Mouse (Mus musculus) midbrain, embryonic 12.5 days (tissue): Measurements from ENCODE around the gene Gnas. TPM values are rescaled to one million over a fixed set of nuclear protein-coding genes. Genes with fewer than 3 reads are reported as not detected.
A peak's percentile ranks its signal among the peaks of the same experiment; 100 is the strongest.

Experiments
- ATAC-seq: fragments of 200-750 bp; cut with Nextera tagmentation; 2 replicates; pipeline ENCODE4 v1.8.0; 2017; ENCODE audit warnings: low read depth, moderate TSS enrichment, moderate library complexity; ENCODE audit not compliant: low FRiP score
- H3K27ac ChIP-seq: fragments of 300-500 bp; sonication (generic); replicated peaks from 2 replicates; pipeline ENCODE4 v1.5.1; 2016; ENCODE audit warnings: mild to moderate bottlenecking
- H3K27me3 ChIP-seq: fragments of 300-500 bp; sonication (generic); 2 replicates; pipeline ENCODE4 v1.6.1; 2016; ENCODE audit warnings: mild to moderate bottlenecking
- H3K36me3 ChIP-seq: fragments of 300-500 bp; sonication (generic); 2 replicates; pipeline ENCODE4 v1.6.1; 2016
- H3K4me1 ChIP-seq: fragments of 300-500 bp; sonication (generic); 2 replicates; pipeline ENCODE4 v1.6.1; 2016
- H3K4me2 ChIP-seq: fragments of 300-500 bp; sonication (generic); replicated peaks from 2 replicates; pipeline ENCODE4 v1.6.1; 2016; ENCODE audit warnings: mild to moderate bottlenecking, moderate library complexity
- H3K4me3 ChIP-seq: fragments of 300-500 bp; sonication (generic); 2 replicates; pipeline ENCODE4 v1.5.1; 2016; ENCODE audit warnings: mild to moderate bottlenecking
- H3K9ac ChIP-seq: fragments of 300-500 bp; sonication (generic); replicated peaks from 2 replicates; pipeline ENCODE4 v1.6.1; 2016; ENCODE audit warnings: mild to moderate bottlenecking, moderate library complexity
- H3K9me3 ChIP-seq: fragments of 300-500 bp; sonication (generic); 2 replicates; pipeline ENCODE4 v1.6.1; 2016; ENCODE audit warnings: mild to moderate bottlenecking
- WGBS: fragments of 180-500 bp; shearing (Covaris S2); methylation state at CpG from one replicate; pipeline ENCODE4 v1.1.7; 2016; 5-methylcytosine and 5-hydroxymethylcytosine counted together
- polyA plus RNA-seq: library from polyadenylated mRNA; unstranded; fragments of >200 nt; fragmentation: Nextera tagmentation; extraction: Ambion mirVana; gene quantifications from 2 replicates; pipeline ENCODE4 v1.2.1, GENCODE M21; 2016

Gene Gnas
- polyA plus RNA-seq, 1 experiment from 2014 or later = 1,415 TPM

DNA sequence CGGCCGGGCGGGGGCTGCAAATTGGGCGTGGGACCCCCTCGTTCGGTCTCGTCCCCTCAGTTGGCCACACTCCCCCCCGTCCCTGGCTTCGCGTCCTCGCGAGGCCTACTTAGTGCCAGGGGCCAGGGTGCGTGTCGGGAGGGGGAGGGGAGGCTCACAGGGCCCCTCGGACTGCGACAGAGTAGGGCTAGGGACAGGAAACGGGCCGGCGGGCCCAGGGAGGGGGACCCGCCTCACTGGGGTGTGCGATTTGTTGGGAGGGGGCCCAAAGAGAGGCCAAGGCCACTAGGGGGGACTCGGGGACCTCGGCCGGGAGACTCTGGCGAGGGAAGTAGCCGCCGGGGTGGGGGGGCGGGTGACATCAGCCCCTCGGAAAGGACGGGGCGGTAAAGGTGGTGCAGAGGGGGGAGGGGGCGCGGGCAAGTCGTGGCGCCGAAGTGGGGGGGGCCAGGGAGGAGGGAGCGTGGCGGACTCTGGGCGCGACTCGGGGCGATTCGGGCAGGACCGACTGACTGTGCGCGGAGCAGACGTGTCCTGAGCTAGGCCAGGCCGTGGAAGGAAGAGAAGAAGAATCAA is 46.6 kb downstream of the Gnas start:
- Histone ChIP-seq H3K27me3 (peaks cover 13% of the 10 kb centered on the region; the same call in 1 of the 2 replicates), H3K4me1 (peaks cover 55% of the 10 kb centered on the region), H3K36me3 (no peaks in the 10 kb centered on the region), H3K9ac (peak overlapping the region; percentile 99), H3K4me2 (peak overlapping the region; percentile 68), H3K9me3 (no peaks in the 10 kb centered on the region), H3K4me3 (peak overlapping the region; percentile 95), H3K27ac (peak overlapping the region; percentile 99)
- ATAC-seq = peak; percentile 69
- 1% methylated on average over 33 of the region's 48 CpGs for WGBS

DNA sequence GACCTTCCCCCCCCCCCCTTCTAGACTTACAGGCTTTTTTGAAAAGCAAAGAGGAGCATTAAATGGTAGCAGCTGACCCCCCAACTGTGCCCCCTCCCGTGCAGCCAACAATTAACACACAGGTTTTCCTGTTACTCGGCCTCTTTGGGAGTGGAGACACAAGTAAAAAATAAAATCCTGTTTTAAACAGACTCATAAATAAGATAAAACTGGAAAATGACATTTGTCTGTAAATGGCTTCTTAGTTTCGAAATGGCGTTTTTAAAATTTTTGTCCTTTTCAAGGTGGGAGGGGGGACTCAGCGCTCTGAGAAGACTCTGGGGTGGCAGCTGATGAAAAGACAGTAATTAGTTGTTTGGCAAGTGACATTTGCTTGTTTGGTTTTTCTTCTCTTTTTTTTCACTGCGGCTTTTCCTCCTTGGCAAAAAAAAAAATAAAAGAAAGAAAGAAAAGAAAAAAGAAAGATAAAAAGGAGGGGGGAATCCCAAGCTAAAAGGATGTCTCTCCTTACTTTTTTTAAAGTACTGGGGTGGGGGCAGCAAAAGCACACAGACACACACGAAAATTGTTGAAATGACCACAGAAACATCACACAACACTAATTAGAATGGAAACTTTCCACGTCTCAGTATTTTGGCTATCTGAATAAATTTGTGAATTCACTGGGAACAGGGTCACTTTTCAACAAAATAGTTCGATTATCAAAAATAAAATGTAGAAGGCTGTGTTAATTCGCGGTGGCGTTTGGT is 47.3 kb downstream of the Gnas start:
- no peaks in the 10 kb centered on the region for H3K36me3 ChIP-seq
- 18% methylated on average over 12 of the region's 12 CpGs for WGBS
- ATAC-seq = no peak
- peaks cover 12% of the 10 kb centered on the region; the same call in 1 of the 2 replicates for H3K27me3 ChIP-seq
- H3K4me3 ChIP-seq = peak overlapping the region; percentile 95
- H3K9ac ChIP-seq = peak overlapping the region; percentile 99
- peak overlapping the region; percentile 99; the same call in 1 of the 2 replicates for H3K27ac ChIP-seq
- H3K4me1 ChIP-seq = peaks cover 61% of the 10 kb centered on the region
- H3K9me3 ChIP-seq = no peaks in the 10 kb centered on the region
- peak overlapping the region; percentile 68 for H3K4me2 ChIP-seq

DNA sequence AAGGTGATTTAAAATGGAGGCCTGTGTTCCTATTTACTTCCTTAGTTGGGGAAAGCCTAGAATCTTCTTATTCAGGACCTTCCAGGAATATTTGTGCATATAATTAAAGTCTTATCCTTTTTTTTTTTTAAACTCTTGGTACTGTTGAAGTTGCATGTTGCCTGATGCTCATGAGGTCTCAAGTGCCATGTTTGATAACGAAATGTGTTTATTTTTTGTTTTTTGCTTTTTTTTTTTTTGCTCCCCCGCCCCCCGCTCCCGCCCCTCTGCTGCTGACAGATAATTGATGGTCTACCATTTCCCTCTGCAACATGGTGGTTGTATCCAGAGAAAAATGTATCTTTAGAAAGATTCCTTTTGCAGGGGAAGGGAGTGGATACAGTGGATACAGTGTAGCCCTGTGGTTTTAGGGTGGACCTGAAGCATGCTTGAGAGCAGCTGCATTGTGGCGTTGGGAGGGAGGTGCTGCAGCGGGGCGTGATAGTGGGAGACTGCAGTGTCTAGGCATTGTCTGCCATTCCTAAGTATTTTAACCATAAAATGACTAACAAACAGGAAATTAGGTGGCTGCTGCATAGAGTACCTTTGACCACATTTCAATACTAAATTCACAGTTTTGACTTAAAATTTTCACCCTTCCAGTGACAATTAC is 49.2 kb downstream of the Gnas start:
- 62% methylated on average over 7 of the region's 7 CpGs for WGBS
- Histone ChIP-seq H3K4me1 (peaks cover 61% of the 10 kb centered on the region), H3K9me3 (no peaks in the 10 kb centered on the region), H3K4me2 (peak overlapping the region; percentile 21; the same call in 1 of the 2 replicates), H3K36me3 (no peaks in the 10 kb centered on the region), H3K4me3 (no peak overlapping the region), H3K27ac (no peak overlapping the region), H3K9ac (0 out of 2 replicates have a peak overlapping the region, but pooled peaks have one; percentile 24), H3K27me3 (peaks cover 5% of the 10 kb centered on the region; the same call in 1 of the 2 replicates)
- no peak for ATAC-seq

DNA sequence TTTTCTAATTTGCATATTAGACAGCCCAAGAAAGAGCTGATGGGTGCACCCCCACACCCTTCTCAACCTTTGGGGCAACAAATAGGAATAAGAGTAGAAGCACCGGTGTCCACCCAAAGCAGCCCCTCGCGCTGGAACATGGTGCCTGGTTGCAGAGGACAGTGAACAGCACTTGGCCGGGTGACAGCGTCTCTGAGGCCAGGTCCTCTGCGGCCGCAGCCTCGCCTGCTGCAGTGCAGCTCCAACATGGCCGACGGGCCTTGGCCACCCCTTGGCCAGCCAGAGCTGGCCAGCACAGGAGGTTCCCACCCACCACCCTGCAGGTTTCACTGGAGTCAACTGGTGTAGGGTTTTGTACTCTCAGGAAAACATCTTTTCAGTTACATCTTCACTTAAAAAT is 50.3 kb downstream of the Gnas start:
- H3K27me3 ChIP-seq = no peaks in the 10 kb centered on the region
- WGBS = 85% methylated on average over 10 of the region's 10 CpGs
- H3K9me3 ChIP-seq = no peaks in the 10 kb centered on the region
- H3K27ac ChIP-seq = no peak overlapping the region
- H3K4me2 ChIP-seq = no peak overlapping the region
- no peak for ATAC-seq
- peaks cover 51% of the 10 kb centered on the region for H3K4me1 ChIP-seq
- H3K4me3 ChIP-seq = no peak overlapping the region
- no peaks in the 10 kb centered on the region for H3K36me3 ChIP-seq
- H3K9ac ChIP-seq = no peak overlapping the region

DNA sequence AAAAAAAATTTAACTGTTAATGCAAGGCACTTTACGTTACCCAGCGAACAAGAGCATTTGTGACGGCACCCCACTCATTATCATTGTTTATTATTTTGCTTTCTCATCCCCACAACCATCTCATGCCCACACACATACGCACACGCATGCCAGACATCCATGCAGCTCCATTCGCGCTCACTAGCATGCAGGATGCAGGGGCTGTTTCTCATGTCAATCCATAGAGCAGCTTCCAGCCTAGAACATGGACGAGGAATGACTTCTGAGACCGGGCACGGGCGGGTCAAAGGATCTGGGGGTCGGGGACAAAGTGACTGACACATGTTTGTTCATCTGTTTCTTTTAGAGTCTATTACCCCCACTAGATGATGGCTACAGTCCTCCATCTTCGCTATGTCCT is 53.2 kb downstream of the Gnas start:
- Histone ChIP-seq H3K9me3 (no peaks in the 10 kb centered on the region), H3K4me2 (no peak overlapping the region), H3K4me1 (peaks cover 50% of the 10 kb centered on the region), H3K27me3 (no peaks in the 10 kb centered on the region), H3K4me3 (no peak overlapping the region), H3K9ac (no peak overlapping the region), H3K27ac (no peak overlapping the region), H3K36me3 (peaks cover 6% of the 10 kb centered on the region; the same call in 1 of the 2 replicates)
- ATAC-seq = no peak
- 88% methylated on average over 13 of the region's 13 CpGs for WGBS

DNA sequence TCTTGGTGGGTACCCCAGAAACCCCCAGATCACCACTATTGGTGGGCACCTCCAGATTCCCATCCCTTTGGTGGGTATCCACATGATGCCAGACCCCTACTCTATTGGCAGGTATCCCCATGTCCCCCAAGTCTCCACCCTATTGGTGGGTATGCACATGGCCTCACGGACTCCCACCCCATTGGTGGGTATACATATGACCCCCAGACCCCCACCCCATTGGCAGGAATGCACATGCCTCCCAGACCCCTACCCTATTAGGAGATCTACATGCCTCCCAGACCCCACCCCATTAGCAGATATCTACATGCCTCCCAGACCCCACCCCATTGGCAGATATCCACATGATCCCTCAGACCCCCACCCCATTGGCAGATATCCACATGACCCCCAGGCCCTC is 55.6 kb downstream of the Gnas start:
- H3K4me2 ChIP-seq = no peak overlapping the region
- H3K36me3 ChIP-seq = peaks cover 18% of the 10 kb centered on the region
- H3K27me3 ChIP-seq = no peaks in the 10 kb centered on the region
- no peak overlapping the region for H3K9ac ChIP-seq
- H3K27ac ChIP-seq = no peak overlapping the region
- 0 out of 2 replicates have a peak, but pooled peaks have one; percentile 1 for ATAC-seq
- no peak overlapping the region for H3K4me3 ChIP-seq
- 100% methylated on average over 1 of the region's 1 CpGs for WGBS
- H3K9me3 ChIP-seq = no peaks in the 10 kb centered on the region
- peaks cover 43% of the 10 kb centered on the region for H3K4me1 ChIP-seq

DNA sequence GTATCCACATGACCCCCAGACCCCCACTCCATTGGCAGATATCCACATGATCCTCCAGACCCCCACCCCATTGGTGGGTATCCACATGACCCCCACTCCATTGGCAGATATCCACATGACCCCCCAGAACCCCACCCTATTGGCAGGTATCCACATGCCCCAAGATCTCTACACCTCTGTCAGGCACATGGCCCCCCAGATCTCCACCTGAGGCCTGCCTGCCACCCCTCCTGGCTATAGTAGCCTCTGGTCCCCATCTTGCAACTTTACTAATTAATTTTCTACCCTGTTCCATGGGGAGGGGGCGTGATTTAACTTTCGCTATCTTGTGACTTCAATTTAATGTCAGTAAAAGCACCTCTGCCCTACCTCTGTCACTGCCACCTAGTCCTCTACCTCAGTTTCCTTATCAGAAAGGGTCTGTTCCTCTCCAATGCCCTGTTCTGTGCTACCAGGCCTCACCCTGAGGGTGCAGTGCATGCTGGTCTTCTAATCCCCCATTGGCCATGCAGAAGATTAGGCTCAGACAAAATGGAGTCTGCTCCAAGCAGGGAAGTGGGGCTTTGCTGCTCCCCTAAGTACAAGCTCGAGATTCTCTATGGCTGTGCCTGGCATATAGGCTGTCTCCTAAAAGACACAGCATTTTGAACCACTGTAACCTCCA is 56.2 kb downstream of the Gnas start:
- no peaks in the 10 kb centered on the region for H3K27me3 ChIP-seq
- peaks cover 25% of the 10 kb centered on the region for H3K36me3 ChIP-seq
- 94% methylated on average over 3 of the region's 3 CpGs for WGBS
- ATAC-seq = no peak
- H3K4me2 ChIP-seq = no peak overlapping the region
- H3K27ac ChIP-seq = no peak overlapping the region
- H3K4me1 ChIP-seq = peaks cover 37% of the 10 kb centered on the region
- 0 out of 2 replicates have a peak, but pooled peaks cover under 1% of the 10 kb centered on the region for H3K9me3 ChIP-seq
- no peak overlapping the region for H3K4me3 ChIP-seq
- H3K9ac ChIP-seq = no peak overlapping the region

DNA sequence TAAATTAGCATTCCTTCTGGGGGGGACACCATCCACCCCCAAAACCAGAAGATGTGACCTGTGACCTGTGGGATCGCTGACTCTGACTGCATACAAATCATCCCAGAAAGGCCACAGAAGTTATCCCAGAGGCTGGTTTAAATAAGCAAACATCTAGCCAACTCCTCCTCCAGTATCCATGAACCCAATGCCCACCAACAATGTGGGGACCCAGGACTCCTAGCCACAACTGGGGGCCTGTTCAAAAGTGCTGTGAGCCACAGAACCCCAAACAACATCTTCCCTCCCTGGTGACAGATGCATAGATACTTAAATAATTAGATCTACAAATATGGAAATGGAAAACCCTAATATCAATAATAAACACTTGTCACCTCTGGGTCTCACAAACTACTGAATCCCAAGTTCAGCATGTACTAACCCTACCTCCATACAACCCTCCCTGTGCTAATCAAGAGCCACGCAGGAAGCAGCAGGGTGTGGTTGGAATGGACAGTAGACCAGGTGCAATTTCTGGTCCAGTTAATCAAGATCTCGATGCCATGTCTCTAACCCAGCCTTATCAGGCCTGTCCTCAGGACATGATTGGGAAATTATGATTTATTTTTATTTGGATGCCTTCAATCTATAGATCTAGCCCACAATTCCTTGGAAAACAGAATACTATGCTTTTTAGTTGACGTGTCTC is 56.9 kb downstream of the Gnas start:
- Histone ChIP-seq H3K27me3 (no peaks in the 10 kb centered on the region), H3K4me3 (no peak overlapping the region), H3K4me1 (peaks cover 30% of the 10 kb centered on the region), H3K9me3 (0 out of 2 replicates have a peak, but pooled peaks cover 2% of the 10 kb centered on the region), H3K4me2 (no peak overlapping the region), H3K27ac (no peak overlapping the region), H3K9ac (no peak overlapping the region), H3K36me3 (peaks cover 32% of the 10 kb centered on the region)
- 90% methylated on average over 4 of the region's 4 CpGs for WGBS
- ATAC-seq = no peak

DNA sequence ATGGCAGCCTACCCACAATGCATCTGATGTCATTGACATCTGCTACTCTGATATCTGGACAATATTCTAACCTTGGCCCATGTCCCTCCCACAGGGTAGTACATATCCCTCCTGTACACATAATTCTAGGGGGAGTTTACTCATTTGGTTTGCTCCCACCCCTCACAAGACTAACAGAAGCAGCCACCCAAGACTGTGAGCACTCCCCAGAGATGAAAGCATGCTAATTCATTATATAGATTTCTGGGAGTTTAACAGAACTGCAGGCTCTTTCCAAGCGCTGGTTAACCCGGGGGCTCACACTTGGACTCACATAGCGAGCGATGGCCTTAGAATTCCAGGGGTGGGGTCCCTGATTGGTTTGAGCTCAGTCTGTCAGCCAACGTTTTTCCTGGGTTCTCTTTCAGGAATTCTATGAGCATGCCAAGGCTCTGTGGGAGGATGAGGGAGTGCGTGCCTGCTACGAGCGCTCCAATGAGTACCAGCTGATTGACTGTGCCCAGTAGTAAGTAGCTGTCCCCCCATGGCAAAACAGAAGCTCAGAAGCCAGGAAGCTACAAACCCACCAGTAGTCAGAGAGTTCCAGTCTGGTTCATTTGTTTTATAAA is 58.8 kb downstream of the Gnas start:
- Histone ChIP-seq H3K27ac (0 out of 2 replicates have a peak overlapping the region, but pooled peaks have one; percentile 12), H3K9me3 (0 out of 2 replicates have a peak, but pooled peaks cover 2% of the 10 kb centered on the region), H3K4me1 (peaks cover 23% of the 10 kb centered on the region), H3K4me3 (no peak overlapping the region), H3K36me3 (peaks cover 46% of the 10 kb centered on the region), H3K4me2 (no peak overlapping the region), H3K27me3 (no peaks in the 10 kb centered on the region), H3K9ac (no peak overlapping the region)
- WGBS = 79% methylated on average over 8 of the region's 8 CpGs
- ATAC-seq = no peak

DNA sequence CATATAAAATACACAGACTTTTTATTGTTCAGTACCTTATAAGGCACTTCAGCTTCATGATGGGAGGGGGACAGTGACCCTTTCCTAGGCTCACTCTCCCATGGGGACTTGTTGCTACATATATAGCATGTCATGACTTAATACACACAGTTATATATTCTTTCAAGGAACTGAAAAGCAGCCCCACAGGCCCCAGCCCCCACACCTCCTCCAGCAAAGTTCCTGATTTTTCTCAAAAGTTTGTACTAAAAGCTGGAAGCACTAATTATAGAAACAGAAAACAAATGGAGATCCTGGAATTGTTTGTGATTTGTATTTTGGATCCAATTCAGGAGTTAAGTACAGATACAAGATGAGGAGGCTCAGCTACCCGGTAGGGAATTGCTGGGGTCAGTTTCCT is 59.4 kb downstream of the Gnas start:
- Histone ChIP-seq H3K9me3 (0 out of 2 replicates have a peak, but pooled peaks cover 2% of the 10 kb centered on the region), H3K4me1 (peaks cover 23% of the 10 kb centered on the region), H3K36me3 (peaks cover 46% of the 10 kb centered on the region), H3K9ac (no peak overlapping the region), H3K4me2 (no peak overlapping the region), H3K27me3 (no peaks in the 10 kb centered on the region), H3K4me3 (no peak overlapping the region), H3K27ac (0 out of 2 replicates have a peak overlapping the region, but pooled peaks have one; percentile 9)
- ATAC-seq = no peak
- 76% methylated on average over 1 of the region's 1 CpGs for WGBS
